Mouse (Mus musculus) gastrocnemius, postnatal 36 days (tissue): ENCODE results near the gene Sf3b5. TPM values are rescaled to one million over a fixed set of nuclear protein-coding genes. Genes with fewer than 3 reads are reported as not detected.
"Not testable (repeated sequence)": the region's sequence is repeated elsewhere in the genome, so short reads cannot be mapped to it uniquely, and the experiment has no call there.

Experiments used
- DNase-seq, 2 experiments: peaks; one replicate each; pipeline ENCODE4 v3.0.0; 2022
- intact Hi-C: fragments of 180-260 bp; cut with DNase I; formaldehyde crosslinking; loops from one replicate; pipeline ENCODE4 v1.15.1; 2025
- total RNA-seq, 2 experiments: library from RNA; stranded (reverse); gene quantifications; 2 replicates each; pipeline ENCODE4 v1.2.3; 2021

Sf3b5 gene
- total RNA-seq, 2 experiments from 2014 or later: 4.2 to 4.4 TPM

DNA sequence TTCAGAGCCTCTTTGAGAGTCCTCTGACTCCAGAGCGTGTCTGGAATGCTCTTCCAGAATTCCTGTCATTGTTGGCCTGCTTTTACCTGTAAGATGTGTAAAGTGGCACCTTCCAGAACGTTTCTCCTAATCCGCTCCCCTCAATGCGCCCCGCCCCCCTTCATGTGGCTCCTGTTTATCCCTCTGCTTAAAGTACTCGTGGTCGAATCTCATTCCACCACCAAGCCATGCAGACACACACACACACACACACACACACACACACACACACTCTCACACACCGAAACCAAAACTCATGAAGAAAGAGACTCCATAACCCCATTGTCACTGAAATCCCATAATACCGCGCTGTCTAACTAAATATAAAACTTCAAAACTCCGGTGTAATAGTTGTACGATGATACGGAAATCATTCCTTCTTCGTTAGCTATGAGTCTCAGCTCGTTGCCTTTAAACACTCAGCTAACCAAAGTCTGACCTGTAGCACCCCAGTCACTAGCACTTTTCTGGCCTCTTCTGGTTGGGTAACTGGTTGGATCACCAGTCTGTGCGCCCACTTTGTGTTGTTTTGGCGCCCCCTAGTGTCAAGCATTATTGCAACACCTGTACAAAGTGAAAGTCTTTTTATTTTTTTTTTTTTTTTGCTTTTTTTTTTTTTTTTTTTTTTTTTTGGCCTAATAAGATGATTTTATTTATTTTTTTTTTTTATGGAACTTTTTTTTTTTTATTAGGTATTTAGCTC lies 8.2 kb upstream of the Sf3b5 start:
- peak; percentile 48 to 82 for DNase-seq
- intact Hi-C loops: loop anchor here (5.0 kb wide), 1 partner anchor 310 kb away; no protein-coding TSS in a partner anchor

GRCm38 (mm10) chr10:13007876-13008736 lies 3.0 kb downstream of the Sf3b5 start:
- peak; percentile 90 to 91 for DNase-seq
- intact Hi-C loops: no loop called here

GRCm38 (mm10) chr10:13008737-13009121 lies 3.6 kb downstream of the Sf3b5 start:
- intact Hi-C loops: no loop called here
- no peak for DNase-seq

GRCm38 (mm10) chr10:13014026-13014425 lies 8.9 kb downstream of the Sf3b5 start:
- no peak for DNase-seq
- intact Hi-C loops: loop anchor here (10.0 kb wide), 2 partner anchors 181 to 1301 kb away; partner anchors contain the start of gene Ltv1

- intact Hi-C loops: loop anchor here (2.0 to 10.0 kb wide), 5 partner anchors 71 to 1376 kb away; partner anchors contain the start of gene Ltv1
- no peak for DNase-seq
Observed at GRCm38 (mm10) chr10:13016573-13016972, 11.4 kb downstream of the Sf3b5 start.

DNA sequence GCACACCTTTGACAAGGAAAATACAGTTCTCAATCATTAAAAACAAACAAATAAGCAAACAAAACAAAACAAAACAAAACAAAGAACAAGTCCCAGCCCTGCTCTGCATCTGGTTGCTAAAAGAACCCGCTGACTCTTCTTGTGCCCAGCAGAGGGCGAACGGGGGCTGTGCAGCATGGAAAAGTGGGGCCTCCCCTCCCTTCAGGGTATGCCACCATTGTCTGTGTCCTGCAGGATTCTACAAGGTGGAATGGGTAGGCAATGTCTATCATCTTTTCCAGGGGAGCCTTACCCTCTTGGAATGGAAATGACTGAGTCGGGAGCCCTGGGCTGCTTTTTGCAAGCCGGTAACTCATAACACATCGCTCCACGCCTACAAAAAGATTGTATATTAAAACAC lies 13.4 kb downstream of the Sf3b5 start:
- no peak for DNase-seq
- intact Hi-C loops: loop anchor here (5.0 to 10.0 kb wide), 4 partner anchors 69 to 1374 kb away; partner anchors contain the start of gene Ltv1

- intact Hi-C loops: loop anchor here (5.0 to 10.0 kb wide), 4 partner anchors 68 to 1373 kb away; partner anchors contain the start of gene Ltv1
Observed at GRCm38 (mm10) chr10:13019026-13019425, 13.9 kb downstream of the Sf3b5 start.

GRCm38 (mm10) chr10:13022103-13022502 lies 17.0 kb downstream of the Sf3b5 start:
- intact Hi-C loops: no loop called here
- no peak for DNase-seq

More at GRCm38 (mm10) chr10:13019026-13019425, 13.9 kb downstream of the Sf3b5 start:
- DNase-seq: no peak

GRCm38 (mm10) chr10:13023985-13024384 lies 18.8 kb downstream of the Sf3b5 start:
- intact Hi-C loops, DNase-seq: not testable (repeated sequence)

GRCm38 (mm10) chr10:13027702-13028101 lies 22.6 kb downstream of the Sf3b5 start:
- intact Hi-C loops: no loop called here
- no peak for DNase-seq

GRCm38 (mm10) chr10:13028215-13028614 lies 23.1 kb downstream of the Sf3b5 start:
- intact Hi-C loops: no loop called here
- no peak for DNase-seq

DNA sequence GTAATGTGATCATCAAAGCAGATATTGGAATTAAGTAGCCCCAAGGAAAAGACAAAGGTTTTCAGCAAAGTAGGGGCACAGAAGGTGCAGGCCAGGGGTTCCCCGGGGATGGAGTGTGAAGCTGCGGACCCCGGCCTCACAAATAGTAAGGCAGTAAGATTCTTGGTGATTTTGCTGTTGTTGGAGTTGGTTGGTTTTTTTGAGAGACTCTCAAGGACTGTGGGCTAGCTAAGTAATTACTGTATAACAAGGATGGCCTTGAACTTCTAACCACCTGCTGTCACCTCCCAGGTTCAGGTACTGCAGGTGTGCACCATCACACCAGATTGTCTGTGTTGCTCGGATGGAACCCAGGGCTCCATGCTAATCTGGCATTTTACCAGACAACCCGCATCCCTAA lies 24.3 kb downstream of the Sf3b5 start:
- DNase-seq: no peak
- intact Hi-C loops: no loop called here

DNA sequence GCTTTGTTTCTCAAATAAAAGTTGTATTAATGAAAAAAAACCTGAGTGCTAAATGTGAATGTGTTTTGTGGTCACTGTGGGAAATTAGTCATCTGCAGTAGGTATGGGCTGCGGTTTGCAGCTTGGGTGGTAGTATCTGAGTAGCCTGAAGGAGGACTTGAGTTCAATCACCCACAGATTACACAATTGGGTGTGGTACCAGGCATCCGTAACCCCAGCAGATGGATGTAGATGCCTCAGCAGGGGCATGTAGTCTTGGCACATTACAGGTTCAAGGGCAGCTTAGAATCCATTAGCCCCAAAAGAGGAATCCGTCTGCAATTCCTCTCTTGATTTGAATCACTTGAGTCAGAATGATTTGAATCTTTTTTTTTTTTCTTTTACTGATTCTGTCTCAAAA lies 30.1 kb downstream of the Sf3b5 start:
- no peak for DNase-seq
- intact Hi-C loops: no loop called here

- DNase-seq: no peak
- intact Hi-C loops: no loop called here
Observed at GRCm38 (mm10) chr10:13039637-13040174, 34.6 kb downstream of the Sf3b5 start.

DNA sequence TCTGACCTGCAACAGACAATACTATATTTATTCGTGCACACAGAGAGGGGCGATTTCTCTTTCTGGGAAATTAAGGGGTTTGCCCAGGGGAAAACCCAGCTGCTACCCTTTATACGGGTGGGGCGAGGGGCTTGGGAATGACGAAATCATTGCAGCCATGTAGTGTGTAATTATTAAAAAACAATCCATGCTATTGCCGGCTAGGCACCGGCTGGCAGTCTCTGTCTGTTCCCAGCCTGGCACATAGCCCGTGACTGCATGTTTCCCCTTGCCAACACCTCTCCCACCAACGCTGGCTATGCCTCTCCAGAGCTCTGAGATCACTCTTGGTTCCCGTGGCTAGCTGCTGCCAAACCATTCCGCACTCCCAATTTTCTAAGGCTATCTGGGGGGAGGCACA lies 39.5 kb downstream of the Sf3b5 start:
- intact Hi-C loops: no loop called here
- DNase-seq: no peak

DNA sequence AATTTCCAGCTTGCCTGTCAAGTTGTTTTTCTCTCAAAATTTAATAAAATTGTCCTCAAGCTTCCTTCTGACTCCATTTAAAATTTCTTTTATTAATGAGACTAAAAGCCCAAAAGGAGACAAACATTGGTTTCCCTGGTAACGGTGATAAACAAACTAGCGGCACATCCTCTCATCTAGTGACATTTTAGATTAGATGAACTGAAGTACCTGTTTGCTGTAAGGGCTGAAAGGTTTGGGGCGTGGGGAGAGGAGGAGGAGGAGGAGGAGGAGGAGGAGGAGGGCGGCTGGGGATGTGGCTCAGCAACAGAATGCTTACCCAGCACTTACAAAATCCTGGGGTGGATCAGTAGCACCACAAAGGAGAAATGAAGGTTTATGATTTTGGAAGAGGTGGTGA lies 42.7 kb downstream of the Sf3b5 start:
- DNase-seq: no peak

GRCm38 (mm10) chr10:13056863-13057381 lies 51.8 kb downstream of the Sf3b5 start:
- DNase-seq: no peak
- intact Hi-C loops: no loop called here

More for the DNA sequence above, 42.7 kb downstream of the Sf3b5 start:
- intact Hi-C loops: no loop called here
